Mouse (Mus musculus): ENCODE results near the gene Oaz1.

- TF ChIP-seq CTCF (IDR thresholded peaks at IDR 0.05; ENCODE audit: borderline replicate concordance, insufficient read depth, low read length) (no peak), POLR2A (IDR thresholded peaks at IDR 0.05; ENCODE audit: low read depth, low read length) (no peak)
Measured at GRCm38 (mm10) chr10:80857848-80858247, 31.4 kb downstream of the Oaz1 start.

Measured in embryonic fibroblast, embryonic 13.5 days (primary cell).